Mouse (Mus musculus): ENCODE data around the gene Msi2. TPM values are rescaled to one million over a fixed set of nuclear protein-coding genes. Genes with fewer than 3 reads are reported as not detected.

Msi2 gene
- polyA plus RNA-seq, 1 experiment from 2014 or later = 2.9 TPM

DNA sequence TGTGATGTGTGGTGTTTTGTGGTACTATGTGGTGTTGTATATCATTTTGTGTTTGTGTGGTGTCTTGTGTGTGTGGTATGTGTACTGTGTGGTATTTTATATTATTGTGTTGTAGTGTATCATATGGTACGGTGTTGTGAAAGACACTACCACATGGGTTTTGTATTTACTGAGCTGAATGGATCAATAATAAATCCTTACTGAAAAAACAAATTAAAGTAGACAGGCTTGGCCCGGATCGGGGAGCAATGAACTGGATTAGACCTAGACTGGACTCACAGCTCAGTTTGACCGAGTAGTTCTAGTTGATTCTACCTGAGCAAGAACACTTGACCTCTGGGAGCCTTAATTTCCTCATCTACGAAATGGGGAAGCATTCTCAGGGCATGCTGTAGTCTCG, 107.5 kb downstream of the Msi2 start:
- no peak overlapping the region for H3K4me2 ChIP-seq (ENCODE audit: low read depth, low read length)

GRCm38 (mm10) chr11:88610112-88610511, 108.2 kb downstream of the Msi2 start:
- Histone ChIP-seq H3K9me3 (replicated peaks; ENCODE audit: control insufficient read depth, low read length) (no peaks in the 10 kb centered on the region), H3K4me3 (ENCODE audit: low read depth, low read length) (no peak overlapping the region), H3K4me1 (ENCODE audit: control insufficient read depth, low read depth, low read length) (peaks cover 38% of the 10 kb centered on the region), H3K36me3 (ENCODE audit: control insufficient read depth, insufficient read depth) (no peaks in the 10 kb centered on the region), H3K27ac (ENCODE audit: low read length) (no peak overlapping the region), H3K4me2 (ENCODE audit: low read depth, low read length) (no peak overlapping the region), H3K27me3 (ENCODE audit: control insufficient read depth, insufficient read depth, low read depth, low read length) (no peaks in the 10 kb centered on the region), H3K9ac (ENCODE audit: low read depth, low read length) (no peak overlapping the region)
- no peak for ATAC-seq (ENCODE audit: low read depth)
- 84% methylated on average over 1 of the region's 1 CpGs for WGBS (ENCODE audit: insufficient replicate concordance)

More for the DNA sequence above, 107.5 kb downstream of the Msi2 start:
- Histone ChIP-seq H3K9ac (ENCODE audit: low read depth, low read length) (no peak overlapping the region), H3K9me3 (replicated peaks; ENCODE audit: control insufficient read depth, low read length) (no peaks in the 10 kb centered on the region), H3K36me3 (ENCODE audit: control insufficient read depth, insufficient read depth) (no peaks in the 10 kb centered on the region), H3K27me3 (ENCODE audit: control insufficient read depth, insufficient read depth, low read depth, low read length) (no peaks in the 10 kb centered on the region), H3K4me1 (ENCODE audit: control insufficient read depth, low read depth, low read length) (peaks cover 32% of the 10 kb centered on the region), H3K27ac (ENCODE audit: low read length) (no peak overlapping the region), H3K4me3 (ENCODE audit: low read depth, low read length) (no peak overlapping the region)
- WGBS (ENCODE audit: insufficient replicate concordance) = 74% methylated on average over 6 of the region's 6 CpGs
- no peak for ATAC-seq (ENCODE audit: low read depth)

DNA sequence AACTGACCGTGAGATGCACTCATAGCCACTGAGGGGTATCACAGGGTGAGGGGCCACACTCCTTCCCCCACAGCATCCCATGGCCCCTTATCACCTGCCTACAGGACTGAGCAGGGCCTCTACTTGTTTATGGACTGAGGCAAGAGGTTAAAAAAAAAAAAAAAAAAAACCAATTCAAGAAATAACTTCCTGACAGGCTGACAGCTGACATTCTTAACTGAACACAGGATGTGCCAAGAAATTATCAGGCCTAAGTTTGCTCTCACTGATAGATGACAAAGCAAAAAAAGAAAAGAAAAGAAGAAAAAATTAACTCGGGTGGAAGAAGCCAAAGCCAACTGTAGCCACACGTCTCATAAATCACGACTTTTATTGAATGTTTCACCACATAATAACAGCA, 109.7 kb downstream of the Msi2 start:
- no peaks in the 10 kb centered on the region for H3K9me3 ChIP-seq (replicated peaks; ENCODE audit: control insufficient read depth, low read length)
- WGBS (ENCODE audit: insufficient replicate concordance) = 14% methylated on average over 4 of the region's 4 CpGs
- H3K4me3 ChIP-seq (ENCODE audit: low read depth, low read length) = no peak overlapping the region
- no peaks in the 10 kb centered on the region for H3K27me3 ChIP-seq (ENCODE audit: control insufficient read depth, insufficient read depth, low read depth, low read length)
- ATAC-seq (ENCODE audit: low read depth) = 0 out of 2 replicates have a peak, but pooled peaks have one; percentile 32
- no peaks in the 10 kb centered on the region for H3K36me3 ChIP-seq (ENCODE audit: control insufficient read depth, insufficient read depth)
- peaks cover 31% of the 10 kb centered on the region for H3K4me1 ChIP-seq (ENCODE audit: control insufficient read depth, low read depth, low read length)
- H3K9ac ChIP-seq (ENCODE audit: low read depth, low read length) = no peak overlapping the region
- H3K4me2 ChIP-seq (ENCODE audit: low read depth, low read length) = no peak overlapping the region
- no peak overlapping the region for H3K27ac ChIP-seq (ENCODE audit: low read length)

DNA sequence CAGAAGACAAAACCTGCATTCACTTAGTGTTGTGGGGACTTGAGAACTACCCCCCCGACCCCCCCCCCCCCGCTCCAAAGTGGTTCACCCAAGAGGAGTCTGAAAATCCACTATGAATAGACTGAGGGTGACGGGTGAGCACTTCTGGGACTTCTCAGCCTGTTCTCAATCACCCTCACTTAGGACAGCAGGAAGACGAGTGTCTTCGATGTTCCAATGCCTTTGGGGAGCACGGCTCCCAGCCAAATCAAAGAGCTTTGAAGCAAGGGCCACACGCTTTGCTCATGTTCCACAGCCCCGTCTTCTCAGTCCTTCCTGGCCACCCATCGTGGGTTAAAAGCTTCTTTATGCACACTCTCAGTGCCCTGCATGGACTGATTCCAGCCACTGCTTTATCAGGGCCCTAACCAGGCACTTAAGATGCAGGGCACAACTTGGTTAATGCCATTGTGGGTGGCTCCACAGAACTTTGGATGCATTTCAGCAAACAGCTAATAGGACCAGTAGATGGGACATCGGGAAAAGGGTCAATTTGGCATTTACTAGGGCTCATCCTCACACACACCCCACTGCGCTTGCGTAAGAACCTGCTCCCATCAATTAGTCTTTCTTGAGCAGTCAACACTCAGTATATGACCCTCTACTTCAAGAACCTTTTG, 110.5 kb downstream of the Msi2 start:
- Histone ChIP-seq H3K27me3 (ENCODE audit: control insufficient read depth, insufficient read depth, low read depth, low read length) (no peaks in the 10 kb centered on the region), H3K4me1 (ENCODE audit: control insufficient read depth, low read depth, low read length) (peaks cover 32% of the 10 kb centered on the region), H3K27ac (ENCODE audit: low read length) (no peak overlapping the region), H3K36me3 (ENCODE audit: control insufficient read depth, insufficient read depth) (no peaks in the 10 kb centered on the region), H3K4me2 (ENCODE audit: low read depth, low read length) (no peak overlapping the region), H3K9me3 (replicated peaks; ENCODE audit: control insufficient read depth, low read length) (no peaks in the 10 kb centered on the region), H3K9ac (ENCODE audit: low read depth, low read length) (no peak overlapping the region), H3K4me3 (ENCODE audit: low read depth, low read length) (no peak overlapping the region)
- 62% methylated on average over 12 of the region's 12 CpGs for WGBS (ENCODE audit: insufficient replicate concordance)
- no peak for ATAC-seq (ENCODE audit: low read depth)

- Histone ChIP-seq H3K4me2 (ENCODE audit: low read depth, low read length) (no peak overlapping the region), H3K9ac (ENCODE audit: low read depth, low read length) (no peak overlapping the region), H3K4me3 (ENCODE audit: low read depth, low read length) (no peak overlapping the region), H3K36me3 (ENCODE audit: control insufficient read depth, insufficient read depth) (no peaks in the 10 kb centered on the region; the same call in 1 of the 2 replicates), H3K27me3 (ENCODE audit: control insufficient read depth, insufficient read depth, low read depth, low read length) (no peaks in the 10 kb centered on the region), H3K27ac (ENCODE audit: low read length) (no peak overlapping the region), H3K4me1 (ENCODE audit: control insufficient read depth, low read depth, low read length) (peaks cover 34% of the 10 kb centered on the region), H3K9me3 (replicated peaks; ENCODE audit: control insufficient read depth, low read length) (no peaks in the 10 kb centered on the region)
- no peak for ATAC-seq (ENCODE audit: low read depth)
- WGBS (ENCODE audit: insufficient replicate concordance) = 45% methylated on average over 6 of the region's 6 CpGs
These were observed 112.5 kb downstream of the Msi2 start for GRCm38 (mm10) chr11:88605771-88606170.

GRCm38 (mm10) chr11:88605098-88605525, 113.2 kb downstream of the Msi2 start:
- Histone ChIP-seq H3K9ac (ENCODE audit: low read depth, low read length) (no peak overlapping the region), H3K9me3 (replicated peaks; ENCODE audit: control insufficient read depth, low read length) (no peaks in the 10 kb centered on the region), H3K36me3 (ENCODE audit: control insufficient read depth, insufficient read depth) (no peaks in the 10 kb centered on the region; the same call in 1 of the 2 replicates), H3K27ac (ENCODE audit: low read length) (no peak overlapping the region), H3K27me3 (ENCODE audit: control insufficient read depth, insufficient read depth, low read depth, low read length) (no peaks in the 10 kb centered on the region), H3K4me2 (ENCODE audit: low read depth, low read length) (no peak overlapping the region), H3K4me3 (ENCODE audit: low read depth, low read length) (no peak overlapping the region), H3K4me1 (ENCODE audit: control insufficient read depth, low read depth, low read length) (peaks cover 39% of the 10 kb centered on the region)
- peak; percentile 24; the same call in 1 of the 2 replicates for ATAC-seq (ENCODE audit: low read depth)
- 33% methylated on average over 12 of the region's 12 CpGs for WGBS (ENCODE audit: insufficient replicate concordance)

GRCm38 (mm10) chr11:88604635-88605034, 113.7 kb downstream of the Msi2 start:
- no peak for ATAC-seq (ENCODE audit: low read depth)
- H3K27ac ChIP-seq (ENCODE audit: low read length) = no peak overlapping the region
- H3K4me3 ChIP-seq (ENCODE audit: low read depth, low read length) = no peak overlapping the region
- H3K4me1 ChIP-seq (ENCODE audit: control insufficient read depth, low read depth, low read length) = peaks cover 43% of the 10 kb centered on the region
- H3K9me3 ChIP-seq (replicated peaks; ENCODE audit: control insufficient read depth, low read length) = no peaks in the 10 kb centered on the region
- no peak overlapping the region for H3K9ac ChIP-seq (ENCODE audit: low read depth, low read length)
- H3K27me3 ChIP-seq (ENCODE audit: control insufficient read depth, insufficient read depth, low read depth, low read length) = no peaks in the 10 kb centered on the region
- 34% methylated on average over 2 of the region's 2 CpGs for WGBS (ENCODE audit: insufficient replicate concordance)
- no peaks in the 10 kb centered on the region; the same call in 1 of the 2 replicates for H3K36me3 ChIP-seq (ENCODE audit: control insufficient read depth, insufficient read depth)
- no peak overlapping the region for H3K4me2 ChIP-seq (ENCODE audit: low read depth, low read length)

GRCm38 (mm10) chr11:88603366-88603765, 114.9 kb downstream of the Msi2 start:
- no peak overlapping the region for H3K27ac ChIP-seq (ENCODE audit: low read length)
- peaks cover 38% of the 10 kb centered on the region for H3K4me1 ChIP-seq (ENCODE audit: control insufficient read depth, low read depth, low read length)
- H3K4me2 ChIP-seq (ENCODE audit: low read depth, low read length) = no peak overlapping the region
- H3K9ac ChIP-seq (ENCODE audit: low read depth, low read length) = no peak overlapping the region
- no peak overlapping the region for H3K4me3 ChIP-seq (ENCODE audit: low read depth, low read length)
- no peaks in the 10 kb centered on the region; the same call in 1 of the 2 replicates for H3K36me3 ChIP-seq (ENCODE audit: control insufficient read depth, insufficient read depth)
- 51% methylated on average over 11 of the region's 11 CpGs for WGBS (ENCODE audit: insufficient replicate concordance)
- H3K9me3 ChIP-seq (replicated peaks; ENCODE audit: control insufficient read depth, low read length) = no peaks in the 10 kb centered on the region
- no peak for ATAC-seq (ENCODE audit: low read depth)
- no peaks in the 10 kb centered on the region for H3K27me3 ChIP-seq (ENCODE audit: control insufficient read depth, insufficient read depth, low read depth, low read length)

GRCm38 (mm10) chr11:88602471-88603120, 115.7 kb downstream of the Msi2 start:
- no peaks in the 10 kb centered on the region for H3K27me3 ChIP-seq (ENCODE audit: control insufficient read depth, insufficient read depth, low read depth, low read length)
- H3K4me3 ChIP-seq (ENCODE audit: low read depth, low read length) = no peak overlapping the region
- H3K27ac ChIP-seq (ENCODE audit: low read length) = no peak overlapping the region
- H3K4me1 ChIP-seq (ENCODE audit: control insufficient read depth, low read depth, low read length) = peaks cover 38% of the 10 kb centered on the region
- no peak for ATAC-seq (ENCODE audit: low read depth)
- H3K36me3 ChIP-seq (ENCODE audit: control insufficient read depth, insufficient read depth) = no peaks in the 10 kb centered on the region; the same call in 1 of the 2 replicates
- H3K4me2 ChIP-seq (ENCODE audit: low read depth, low read length) = no peak overlapping the region
- no peaks in the 10 kb centered on the region for H3K9me3 ChIP-seq (replicated peaks; ENCODE audit: control insufficient read depth, low read length)
- no peak overlapping the region for H3K9ac ChIP-seq (ENCODE audit: low read depth, low read length)
- WGBS (ENCODE audit: insufficient replicate concordance) = 34% methylated on average over 7 of the region's 7 CpGs

Measured in liver, embryonic 16.5 days (tissue).